Mouse (Mus musculus) layer of hippocampus, adult 11-12 months (tissue): ENCODE measurements at regions not wholly inside any gene's neighbourhood (a gene's known extent, or its start where the extent isn't known, plus 50 kb on each side); places are given as distances from the start of the nearest gene placed in this dataset.

Source experiments
- DNase-seq: peaks from one replicate; pipeline ENCODE4 v3.0.0; 2022; ENCODE audit warnings: low spot score

GRCm38 (mm10) chr4:79052723-79053122 lies 841.0 kb upstream of the Ptprd start:
- DNase-seq, result peak; percentile 33
